Comparison of ENCODE assay signal across 16 mouse cellular contexts in genomic region chr4:98800824-98801223, GRCm38 (mm10). TPM values are rescaled to one million over a fixed set of nuclear protein-coding genes. Genes with fewer than 3 reads are reported as not detected.
DNase-seq lines count a peak whose midpoint lies in the region; ATAC-seq lines count a peak whose summit lies in the region.
"Had no signal": no experiment of that assay in that cellular context is flagged by ENCODE, and none has a peak within 500 bp of the region (broad histone marks: within the 10 kb centered on the region; RNA-seq: fewer than 3 reads in every experiment).

No protein-coding gene starts in this region.

- DNase-seq in cerebellum, postnatal 10 days, result peak; percentile 47 to 58
- DNase-seq in layer of hippocampus, adult 9-11 months, result peak; percentile 26
- no peak for DNase-seq in layer of hippocampus, postnatal 36 days
- DNase-seq in brain, adult 2 months (ENCODE audit: low read depth, low spot score), result peak; percentile 48
- peak; percentile 68 for DNase-seq in fat pad, adult 2 months (ENCODE audit: extremely low read depth, low read depth, low spot score)
- DNase-seq in urinary bladder, postnatal 25 days (ENCODE audit: low spot score), result no peak
- DNase-seq: gastrocnemius, adult 2 months; midbrain, embryonic 14.5 days; thymus, postnatal 14 days had no signal

- ATAC-seq in cerebellum, adult (ENCODE audit: insufficient number of reproducible peaks, low FRiP score, low TSS enrichment), result no peak
- ATAC-seq: forebrain, embryonic 13.5 days; intestine, embryonic 16.5 days; Patski had no signal

RNA-seq across cellular contexts. Expression of gene Kank4, which starts 16.5 kb away (rescaled TPM):
- 1 to 10 TPM; 2.3 to 3.3 TPM for total RNA-seq in layer of hippocampus, postnatal 36 days (2021)
- total RNA-seq: liver, adult 2 months had no signal

RNA-seq across cellular contexts. Expression of gene I0C0044D17Rik, which starts 22.8 kb away (rescaled TPM):
- not detected for total RNA-seq in layer of hippocampus, postnatal 36 days (2021)
- total RNA-seq: gastrocnemius, adult 2 months; heart, adult 18-20 months; left cerebral cortex, adult 8-10 months; liver, adult 2 months had no signal

Comparison
In these comparisons a context has a peak if more than half of its experiments do, and no peak if none do; other contexts are left out.
1. DNase-seq: peak in cerebellum, postnatal 10 days (2 of 2), layer of hippocampus, adult 9-11 months (single experiment), brain, adult 2 months (single experiment) and fat pad, adult 2 months (single experiment); none in layer of hippocampus, postnatal 36 days (0 of 2) and urinary bladder, postnatal 25 days (single experiment).